Mouse (Mus musculus): ENCODE measurements around the gene Gm14151. TPM values are rescaled to one million over a fixed set of nuclear protein-coding genes. Genes with fewer than 3 reads are reported as not detected.

Gene Gm14151
- polyA plus RNA-seq, 2 experiments: not detected

GRCm38 (mm10) chr2:151039232-151039695 lies 52.9 kb downstream of the Gm14151 start, which contains the start of the genes Ninl and Nanp:
Gene Ninl (minus strand): TSS chr2:151039382.
Gene Nanp (minus strand): TSS chr2:151039398.
- 1% methylated on average over 25 of the region's 34 CpGs for WGBS
- H3K9ac ChIP-seq (ENCODE audit: low read depth, low read length, severe bottlenecking): peak within 1 kb of the TSS; percentile 97
- TF ChIP-seq POLR2A (IDR thresholded peaks at IDR 0.05; ENCODE audit: borderline replicate concordance, extremely low read depth, insufficient read depth, insufficient read length): peak; percentile 54; the same call in 1 of the 2 replicates
- peaks cover 11% of the 10 kb centered on the region for H3K4me1 ChIP-seq (ENCODE audit: control insufficient read depth, insufficient read depth, low read length)
- DNase-seq (ENCODE audit: low spot score): peak; percentile 94
- peak within 1 kb of the TSS; percentile 91 for H3K4me3 ChIP-seq (replicated peaks; ENCODE audit: low read length)
- ATAC-seq (ENCODE audit: low FRiP score, low read depth): peak; percentile 99
- H3K4me2 ChIP-seq (replicated peaks; ENCODE audit: low read depth, low read length, severe bottlenecking): peak within 1 kb of the TSS; percentile 83
- H3K27me3 ChIP-seq (ENCODE audit: control insufficient read depth, insufficient read depth, low read length): no peaks in the 10 kb centered on the region
- no peaks in the 10 kb centered on the region; the same call in 1 of the 2 replicates for H3K9me3 ChIP-seq (ENCODE audit: control insufficient read depth, low read length)
- peak within 1 kb of the TSS; percentile 81 for H3K27ac ChIP-seq (replicated peaks; ENCODE audit: low read depth, low read length)
- H3K36me3 ChIP-seq (ENCODE audit: control insufficient read depth, insufficient read depth, low read length): 0 out of 2 replicates have a peak, but pooled peaks cover 6% of the 10 kb centered on the region

- H3K4me2 ChIP-seq (replicated peaks; ENCODE audit: low read depth, low read length, severe bottlenecking): peak overlapping the region; percentile 83
- H3K27me3 ChIP-seq (ENCODE audit: control insufficient read depth, insufficient read depth, low read length): no peaks in the 10 kb centered on the region
- ATAC-seq (ENCODE audit: low FRiP score, low read depth) (peak; percentile 64), DNase-seq (ENCODE audit: low spot score) (peak; percentile 21)
- H3K36me3 ChIP-seq (ENCODE audit: control insufficient read depth, insufficient read depth, low read length): 0 out of 2 replicates have a peak, but pooled peaks cover 6% of the 10 kb centered on the region
- TF ChIP-seq POLR2A (IDR thresholded peaks at IDR 0.05; ENCODE audit: borderline replicate concordance, extremely low read depth, insufficient read depth, insufficient read length): no peak
- H3K9me3 ChIP-seq (ENCODE audit: control insufficient read depth, low read length): no peaks in the 10 kb centered on the region; the same call in 1 of the 2 replicates
- H3K9ac ChIP-seq (ENCODE audit: low read depth, low read length, severe bottlenecking): peak overlapping the region; percentile 97
- peak overlapping the region; percentile 91 for H3K4me3 ChIP-seq (replicated peaks; ENCODE audit: low read length)
- peak overlapping the region; percentile 81 for H3K27ac ChIP-seq (replicated peaks; ENCODE audit: low read depth, low read length)
- peaks cover 11% of the 10 kb centered on the region for H3K4me1 ChIP-seq (ENCODE audit: control insufficient read depth, insufficient read depth, low read length)
- WGBS: 0% methylated on average over 23 of the region's 30 CpGs
Measured at GRCm38 (mm10) chr2:151038811-151039222, 53.3 kb downstream of the Gm14151 start.

GRCm38 (mm10) chr2:151037876-151038552 lies 54.1 kb downstream of the Gm14151 start:
- DNase-seq (ENCODE audit: low spot score): no peak

GRCm38 (mm10) chr2:151037292-151037691 lies 54.9 kb downstream of the Gm14151 start:
- no peaks in the 10 kb centered on the region for H3K27me3 ChIP-seq (ENCODE audit: control insufficient read depth, insufficient read depth, low read length)
- H3K4me2 ChIP-seq (replicated peaks; ENCODE audit: low read depth, low read length, severe bottlenecking): no peak overlapping the region; the same call in 1 of the 2 replicates
- DNase-seq (ENCODE audit: low spot score) (no peak), ATAC-seq (ENCODE audit: low FRiP score, low read depth) (no peak)
- no peak overlapping the region for H3K27ac ChIP-seq (replicated peaks; ENCODE audit: low read depth, low read length)
- H3K9me3 ChIP-seq (ENCODE audit: control insufficient read depth, low read length): no peaks in the 10 kb centered on the region; the same call in 1 of the 2 replicates
- 0 out of 2 replicates have a peak, but pooled peaks cover 6% of the 10 kb centered on the region for H3K36me3 ChIP-seq (ENCODE audit: control insufficient read depth, insufficient read depth, low read length)
- no peak for TF ChIP-seq POLR2A (IDR thresholded peaks at IDR 0.05; ENCODE audit: borderline replicate concordance, extremely low read depth, insufficient read depth, insufficient read length)
- WGBS: 90% methylated on average over 1 of the region's 1 CpGs
- no peak overlapping the region for H3K4me3 ChIP-seq (replicated peaks; ENCODE audit: low read length)
- H3K4me1 ChIP-seq (ENCODE audit: control insufficient read depth, insufficient read depth, low read length): peaks cover 11% of the 10 kb centered on the region
- no peak overlapping the region for H3K9ac ChIP-seq (ENCODE audit: low read depth, low read length, severe bottlenecking)

More at GRCm38 (mm10) chr2:151037876-151038552, 54.1 kb downstream of the Gm14151 start:
- Histone ChIP-seq H3K9ac (ENCODE audit: low read depth, low read length, severe bottlenecking) (peak overlapping the region; percentile 97), H3K4me2 (replicated peaks; ENCODE audit: low read depth, low read length, severe bottlenecking) (peak overlapping the region; percentile 83), H3K4me3 (replicated peaks; ENCODE audit: low read length) (peak overlapping the region; percentile 91), H3K4me1 (ENCODE audit: control insufficient read depth, insufficient read depth, low read length) (peaks cover 11% of the 10 kb centered on the region), H3K27me3 (ENCODE audit: control insufficient read depth, insufficient read depth, low read length) (no peaks in the 10 kb centered on the region), H3K27ac (replicated peaks; ENCODE audit: low read depth, low read length) (no peak overlapping the region), H3K9me3 (ENCODE audit: control insufficient read depth, low read length) (no peaks in the 10 kb centered on the region; the same call in 1 of the 2 replicates), H3K36me3 (ENCODE audit: control insufficient read depth, insufficient read depth, low read length) (0 out of 2 replicates have a peak, but pooled peaks cover 6% of the 10 kb centered on the region)
- 57% methylated on average over 18 of the region's 18 CpGs for WGBS
- no peak for TF ChIP-seq POLR2A (IDR thresholded peaks at IDR 0.05; ENCODE audit: borderline replicate concordance, extremely low read depth, insufficient read depth, insufficient read length)
- ATAC-seq (ENCODE audit: low FRiP score, low read depth): no peak

Other genes with a start within 250 kb of the Gm14151 start
- 56.5 and 62.2 TPM in 2 replicates for gene Abhd12, start 187.6 kb downstream of the Gm14151 start, polyA plus RNA-seq (2012; rRNA removed)
- gene Abhd12, start 187.6 kb downstream of the Gm14151 start, polyA plus RNA-seq (2014; fragmentation: Nextera tagmentation; extraction: Ambion mirVana): 67.1 and 69.7 TPM in 2 replicates
- 25.5 and 30.8 TPM in 2 replicates for gene Gins1, start 186.9 kb downstream of the Gm14151 start, polyA plus RNA-seq (2012; rRNA removed)
- 43.0 and 45.7 TPM in 2 replicates for gene Gins1, start 186.9 kb downstream of the Gm14151 start, polyA plus RNA-seq (2014; fragmentation: Nextera tagmentation; extraction: Ambion mirVana)
- 9.6 and 10.0 TPM in 2 replicates for gene Ninl, start 53.0 kb downstream of the Gm14151 start, polyA plus RNA-seq (2012; rRNA removed)
- 3.9 and 7.9 TPM in 2 replicates for gene Ninl, start 53.0 kb downstream of the Gm14151 start, polyA plus RNA-seq (2014; fragmentation: Nextera tagmentation; extraction: Ambion mirVana)
- 13.2 and 16.4 TPM in 2 replicates for gene Nanp, start 53.0 kb downstream of the Gm14151 start, polyA plus RNA-seq (2012; rRNA removed)
- gene Nanp, start 53.0 kb downstream of the Gm14151 start, polyA plus RNA-seq (2014; fragmentation: Nextera tagmentation; extraction: Ambion mirVana): 41.8 and 46.4 TPM in 2 replicates
- gene Gm14147, start 5.9 kb upstream of the Gm14151 start, polyA plus RNA-seq (2012; rRNA removed): not detected in 2 replicates
- not detected in 2 replicates for gene Gm14147, start 5.9 kb upstream of the Gm14151 start, polyA plus RNA-seq (2014; fragmentation: Nextera tagmentation; extraction: Ambion mirVana)